ENCODE assay signal across 25 mouse cellular contexts in genomic region chr2:125838708-125839284, GRCm38 (mm10).
"Had no signal": no experiment of that assay in that cellular context is flagged by ENCODE, and none has a peak within 500 bp of the region (broad histone marks: within the 10 kb centered on the region; RNA-seq: fewer than 3 reads in every experiment).

No protein-coding gene starts in this region.

- H3K4me2 ChIP-seq: heart, embryonic 12.5 days; hindbrain, embryonic 13.5 days; hindbrain, embryonic 15.5 days; kidney, embryonic 15.5 days; limb, embryonic 13.5 days; limb, embryonic 15.5 days; liver, embryonic 13.5 days; liver, embryonic 15.5 days had no signal

- H3K9me3 ChIP-seq: heart, embryonic 10.5 days; heart, embryonic 12.5 days; hindbrain, embryonic 13.5 days; hindbrain, embryonic 15.5 days; kidney, embryonic 15.5 days; limb, embryonic 13.5 days; limb, embryonic 15.5 days; liver, embryonic 13.5 days; liver, embryonic 15.5 days had no signal

- H3K27ac ChIP-seq: gastrocnemius, adult 2 months; heart, embryonic 10.5 days; hindbrain, embryonic 13.5 days; hindbrain, embryonic 15.5 days; hindbrain, postnatal 0 days; kidney, embryonic 15.5 days; kidney, postnatal 0 days; limb, embryonic 13.5 days; limb, embryonic 15.5 days; liver, embryonic 13.5 days; liver, embryonic 15.5 days had no signal

- DNase-seq: gastrocnemius, adult 2 months; gastrocnemius, postnatal 10 days; gastrocnemius, postnatal 25 days; heart, adult 18-20 months; heart, postnatal 10 days; kidney, adult 11 months; kidney, adult 2 months; kidney, adult 9 months; kidney, postnatal 14 days; kidney, postnatal 36 days; layer of hippocampus, adult 9-11 months; layer of hippocampus, postnatal 36 days; left cerebral cortex, postnatal 4 days; liver, embryonic 13.5 days had no signal

- H3K4me3 ChIP-seq: gastrocnemius, adult 2 months; heart, embryonic 10.5 days; heart, embryonic 12.5 days; hindbrain, embryonic 13.5 days; hindbrain, embryonic 15.5 days; kidney, embryonic 15.5 days; limb, embryonic 13.5 days; limb, embryonic 15.5 days; liver, embryonic 13.5 days; liver, embryonic 15.5 days had no signal

- H3K9ac ChIP-seq: heart, embryonic 12.5 days; hindbrain, embryonic 13.5 days; hindbrain, embryonic 15.5 days; kidney, embryonic 15.5 days; limb, embryonic 13.5 days; limb, embryonic 15.5 days; liver, embryonic 13.5 days; liver, embryonic 15.5 days had no signal

- H3K4me1 ChIP-seq: heart, embryonic 10.5 days; heart, embryonic 12.5 days; hindbrain, embryonic 13.5 days; hindbrain, embryonic 15.5 days; kidney, embryonic 15.5 days; limb, embryonic 13.5 days; limb, embryonic 15.5 days; liver, embryonic 13.5 days; liver, embryonic 15.5 days had no signal

- H3K27me3 ChIP-seq: heart, embryonic 12.5 days; hindbrain, embryonic 13.5 days; hindbrain, embryonic 15.5 days; kidney, embryonic 15.5 days; limb, embryonic 13.5 days; limb, embryonic 15.5 days; liver, embryonic 13.5 days; liver, embryonic 15.5 days had no signal

- ATAC-seq: hindbrain, postnatal 0 days; intestine, embryonic 16.5 days had no signal
